Mouse (Mus musculus): ENCODE measurements around the gene Slc9a8.

GRCm38 (mm10) chr2:167386998-167387397 lies 34.5 kb upstream of the Slc9a8 start:
- TF ChIP-seq CTCF (IDR thresholded peaks at IDR 0.05; ENCODE audit: low read depth) (no peak), EP300 (IDR thresholded peaks at IDR 0.05; ENCODE audit: low read depth) (no peak)

Data from liver, postnatal 0 days (tissue).